Mouse (Mus musculus): Measurements from ENCODE around the gene Ubald1. TPM values are rescaled to one million over a fixed set of nuclear protein-coding genes. Genes with fewer than 3 reads are reported as not detected.

Ubald1 gene
- total RNA-seq, 4 experiments from 2014 or later: 76.3 to 89.8 (median 82.7) TPM

DNA sequence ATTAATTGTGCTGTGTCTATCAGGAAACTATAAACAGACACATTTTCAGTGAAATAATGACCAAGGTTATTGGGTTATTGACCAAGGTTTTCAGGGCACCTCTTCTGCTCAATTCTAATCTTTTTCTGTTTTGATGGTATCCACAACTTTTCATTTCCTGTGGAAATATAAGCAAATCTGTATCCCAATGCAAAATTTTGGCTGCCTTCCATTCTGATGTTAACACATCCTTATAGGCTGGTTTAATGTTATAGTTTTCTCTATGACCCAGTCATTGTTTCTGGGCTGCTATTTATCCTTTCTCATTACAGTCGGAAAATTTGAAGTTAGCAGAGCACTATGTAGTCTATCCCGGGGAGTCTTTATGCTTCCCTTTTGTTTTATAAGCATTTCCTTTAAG lies 19.6 kb upstream of the Ubald1 start:
- no peak for DNase-seq (ENCODE audit: low spot score in 2 of 2)

DNA sequence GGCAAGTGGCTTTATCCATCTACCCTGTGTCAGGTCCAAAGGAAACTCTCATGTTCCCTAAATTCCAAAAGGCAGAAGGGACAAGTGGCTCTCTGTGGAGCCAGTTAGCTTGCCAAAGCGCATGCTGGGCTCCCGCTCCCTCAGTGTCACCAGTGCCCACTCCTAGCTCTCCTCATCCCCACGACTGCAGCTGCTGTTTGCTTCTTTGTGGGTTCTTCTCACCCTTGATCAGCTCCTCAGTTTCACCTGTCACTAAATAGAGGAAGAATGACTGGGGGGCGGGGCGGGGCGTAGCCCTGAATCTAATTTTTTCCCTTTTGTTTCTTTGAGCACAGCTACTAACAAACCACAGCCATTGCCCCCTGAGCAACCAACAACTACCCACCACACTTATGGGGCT lies 18.8 kb upstream of the Ubald1 start:
- no peak for DNase-seq (ENCODE audit: low spot score in 2 of 2)

DNA sequence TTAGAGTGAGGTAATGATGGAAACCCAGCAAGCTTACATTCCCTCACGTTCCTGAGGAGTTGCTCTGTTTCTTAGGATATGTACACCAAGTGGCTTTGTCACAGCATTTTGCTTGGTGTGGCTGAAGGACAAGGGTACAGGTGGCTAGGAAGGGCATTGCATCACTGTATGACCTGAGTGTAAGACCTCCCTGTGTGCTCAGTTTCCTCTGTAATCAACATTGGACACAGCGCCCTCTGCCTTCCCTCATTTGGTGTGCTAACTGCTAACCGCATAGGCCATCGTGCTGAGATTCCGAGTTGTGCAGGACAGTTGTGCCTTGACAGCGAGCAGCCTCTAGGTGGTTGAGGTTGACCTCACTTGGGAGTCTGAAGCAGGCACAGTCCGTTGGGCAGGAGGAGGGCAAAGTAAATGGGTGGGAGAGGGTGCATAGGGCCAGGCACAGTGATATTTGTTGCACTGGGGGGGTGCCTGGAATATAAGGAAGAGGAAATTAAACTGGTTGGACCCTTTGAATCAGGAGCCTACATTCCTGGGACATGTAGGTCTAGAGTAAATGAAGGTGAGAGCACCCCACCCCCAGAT lies 17.1 kb upstream of the Ubald1 start:
- DNase-seq (ENCODE audit: low spot score in 2 of 2): no peak

DNA sequence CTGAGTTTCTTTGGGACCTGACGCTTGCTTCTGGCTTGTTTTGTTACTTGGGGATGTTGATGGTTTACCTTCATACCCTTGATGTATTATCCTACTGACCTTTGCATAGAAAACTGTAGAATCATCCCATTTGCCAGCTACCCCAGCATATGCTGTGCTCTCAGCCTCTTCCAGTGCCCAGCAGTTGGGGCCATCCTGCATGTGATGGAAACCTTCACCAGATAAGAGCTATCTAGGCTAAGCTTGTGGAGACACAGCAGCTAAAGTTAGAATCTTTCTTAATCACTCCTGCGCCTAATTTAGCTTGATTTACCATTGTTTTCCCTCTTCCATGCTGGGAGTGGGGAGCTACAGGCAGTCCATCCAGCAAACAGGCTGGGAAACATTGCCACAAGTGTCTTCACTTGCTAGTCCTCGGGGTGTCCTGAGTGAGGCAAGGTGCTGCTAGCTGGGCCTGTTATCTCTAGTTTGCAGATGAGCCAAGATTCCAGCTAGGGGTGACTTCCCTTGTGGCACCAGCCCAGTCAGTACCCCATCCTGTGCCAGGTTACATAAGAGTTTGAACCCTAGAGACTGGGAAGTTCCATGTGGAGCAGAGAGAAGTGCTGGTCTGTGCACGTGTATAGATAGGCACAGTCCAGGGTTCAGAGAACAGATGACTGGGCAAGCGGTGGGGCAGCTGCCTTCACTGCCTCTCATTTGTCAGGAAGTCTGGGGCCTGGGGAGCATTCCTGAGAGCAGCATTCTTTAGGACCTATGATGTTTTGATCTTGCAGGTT lies 16.3 kb upstream of the Ubald1 start:
- no peak for DNase-seq (ENCODE audit: low spot score in 2 of 2)

DNA sequence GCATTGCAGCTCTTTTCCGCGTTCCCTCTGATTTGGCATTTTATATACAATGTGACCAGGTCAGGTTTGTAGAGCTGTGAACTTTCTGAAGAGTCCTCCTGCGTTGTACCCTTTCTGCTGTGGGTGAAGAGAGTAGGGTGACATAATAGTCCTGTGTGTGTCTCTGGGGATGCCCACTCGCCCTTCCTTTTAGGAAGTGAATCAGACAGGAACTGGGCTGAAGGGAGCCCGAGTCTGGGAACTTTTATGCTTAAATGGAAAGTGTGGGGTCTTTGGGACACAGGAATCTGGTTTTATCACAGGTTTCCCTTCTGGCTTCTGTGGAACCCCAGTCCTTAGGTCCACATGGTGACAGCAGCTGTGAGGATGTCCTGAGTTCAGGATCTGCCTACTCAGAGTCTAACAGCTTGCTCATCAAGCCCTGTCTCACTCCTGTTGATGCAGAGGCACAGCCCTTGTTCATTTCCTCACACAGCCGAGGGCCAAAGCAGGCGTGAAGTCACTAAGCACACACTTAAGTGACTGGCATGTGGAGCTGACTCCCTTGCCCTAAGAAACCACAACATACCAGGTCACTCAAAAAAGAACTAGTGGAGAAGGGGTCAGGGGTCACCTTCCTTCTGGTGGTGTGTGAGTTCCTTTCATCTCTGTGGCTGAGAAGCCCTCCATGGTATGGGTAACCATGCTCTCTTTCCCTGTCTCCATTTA lies 14.2 kb upstream of the Ubald1 start:
- DNase-seq (ENCODE audit: low spot score in 2 of 2): no peak

DNA sequence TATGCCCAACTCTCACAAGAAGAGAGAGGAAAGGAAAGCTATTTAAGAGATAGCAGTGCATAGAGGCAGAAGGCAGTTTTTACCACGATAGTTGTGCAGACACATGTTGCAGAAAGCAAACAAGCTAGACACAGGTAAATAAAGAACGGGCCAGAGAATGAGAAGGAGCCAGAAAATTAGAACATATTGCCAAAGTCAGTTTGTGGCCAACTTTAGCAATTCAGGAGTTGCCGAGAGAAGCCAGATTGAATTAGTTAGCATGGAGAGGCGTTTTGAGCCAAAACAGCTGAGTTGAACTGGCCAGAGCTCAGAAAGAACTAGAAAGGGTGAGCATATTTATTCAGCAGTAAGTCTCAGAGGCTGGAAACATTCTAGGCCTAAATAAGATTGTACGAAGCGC lies 12.1 kb upstream of the Ubald1 start:
- no peak for DNase-seq (ENCODE audit: low spot score in 2 of 2)

DNA sequence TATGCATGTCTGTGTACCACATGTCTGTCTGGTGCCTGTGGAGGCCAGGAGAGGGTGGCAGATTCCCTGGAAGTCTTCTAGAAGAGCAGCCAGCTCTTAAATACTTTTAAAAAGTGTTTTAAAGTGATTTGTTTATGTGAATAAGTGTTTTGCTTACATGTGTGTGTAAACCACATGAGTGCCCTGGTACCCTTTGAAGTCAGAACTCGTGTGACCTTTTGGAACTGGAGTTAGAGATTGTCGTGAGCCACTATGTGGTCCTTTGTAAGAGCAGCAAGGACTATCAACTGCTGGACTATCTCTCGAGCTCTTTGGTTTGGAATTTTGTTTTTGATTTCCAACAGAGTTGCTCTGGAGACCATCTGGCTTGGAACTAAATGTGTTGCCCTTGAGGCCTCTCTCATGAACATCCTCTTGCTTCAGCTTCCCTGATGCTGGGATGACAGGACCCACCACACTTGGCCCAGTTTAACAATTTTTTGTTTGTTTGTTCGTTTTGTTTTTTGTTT lies 10.1 kb upstream of the Ubald1 start:
- DNase-seq (ENCODE audit: low spot score in 2 of 2): no peak

DNA sequence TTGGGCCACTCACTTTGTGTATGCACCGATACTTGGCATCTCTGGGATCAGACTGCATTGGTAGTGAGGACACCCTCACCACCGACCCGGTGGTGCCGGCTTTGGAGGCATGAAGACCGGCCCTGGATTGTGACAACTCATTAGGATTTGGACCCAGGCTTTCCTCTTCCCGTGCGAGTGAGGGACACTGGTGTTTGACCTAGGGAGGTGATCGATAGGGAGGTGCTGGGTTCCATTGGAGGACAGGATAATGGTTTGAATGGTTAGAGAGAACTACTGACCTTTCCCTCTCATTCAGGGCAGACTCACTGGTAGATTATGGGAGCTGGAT lies 6.5 kb upstream of the Ubald1 start:
- DNase-seq (ENCODE audit: low spot score in 2 of 2): no peak

DNA sequence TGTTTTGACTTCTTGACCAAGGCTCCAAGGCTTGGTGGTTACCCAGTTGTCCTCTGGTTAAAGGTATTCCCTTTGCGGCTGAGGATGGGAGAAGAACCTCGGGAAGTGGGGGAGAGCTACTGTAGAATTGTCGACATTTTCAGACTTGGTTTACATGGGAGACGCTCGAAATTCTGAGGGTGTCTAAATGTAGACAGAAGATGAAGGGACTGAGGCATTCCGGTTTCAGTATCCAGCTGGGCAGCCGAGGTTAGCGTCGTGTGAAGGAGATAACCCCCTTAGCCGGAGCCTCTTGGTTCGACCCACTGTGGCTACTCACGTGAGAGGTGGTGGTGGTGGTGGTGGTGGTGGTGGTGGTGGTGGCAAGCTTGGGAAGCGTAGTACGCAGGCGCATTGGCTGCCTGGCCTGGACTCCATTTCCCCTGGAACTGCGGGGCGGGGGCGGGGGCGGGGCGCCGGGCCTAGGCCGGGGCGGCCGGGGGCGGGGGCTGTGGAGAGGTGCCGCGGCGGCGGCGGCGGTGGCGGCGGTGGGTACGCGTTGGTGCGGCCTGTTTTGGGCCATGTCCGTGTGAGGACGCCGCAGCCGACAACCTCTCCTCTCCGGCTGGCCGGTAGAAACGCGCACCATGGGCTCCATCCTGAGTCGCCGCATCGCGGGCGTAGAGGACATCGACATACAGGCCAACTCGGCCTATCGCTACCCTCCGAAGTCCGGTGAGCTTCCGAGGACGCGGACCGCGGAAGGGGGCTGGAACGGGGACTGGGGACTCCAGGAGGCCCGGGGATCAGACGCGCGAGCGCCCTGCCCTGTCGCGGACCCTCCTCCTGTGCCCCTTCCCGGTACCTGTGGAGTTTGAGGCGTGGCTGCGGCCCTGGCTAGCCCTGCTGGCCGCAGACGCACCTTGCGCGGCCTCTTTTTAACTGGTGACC lies 5.9 kb upstream of the Ubald1 start, which contains the start of gene Mgrn1:
Gene Mgrn1 (plus strand): TSS at position 490 of the 930 bp plus-strand sequence.
- peak; percentile 74 to 83 for DNase-seq (ENCODE audit: low spot score in 2 of 2)

DNA sequence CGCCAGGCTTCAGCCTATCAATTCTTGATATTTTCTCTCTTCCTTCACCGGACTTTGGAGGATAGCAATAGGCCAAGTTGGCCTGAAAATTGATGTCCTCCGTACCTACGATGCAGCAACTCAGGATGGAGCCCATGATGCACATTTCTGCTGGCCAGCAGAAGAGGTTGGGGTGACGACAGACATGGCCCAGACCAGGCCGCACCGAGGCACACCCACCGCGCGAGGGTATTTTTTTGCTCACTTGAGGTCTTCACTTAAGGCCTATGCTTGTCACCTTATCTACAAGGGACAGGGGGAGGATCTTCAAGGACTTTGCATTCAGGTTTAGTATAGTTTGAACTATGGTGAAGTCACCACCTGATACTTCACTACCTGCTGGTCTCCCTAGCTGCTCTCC lies 4.8 kb upstream of the Ubald1 start:
- DNase-seq (ENCODE audit: low spot score in 2 of 2): no peak

DNA sequence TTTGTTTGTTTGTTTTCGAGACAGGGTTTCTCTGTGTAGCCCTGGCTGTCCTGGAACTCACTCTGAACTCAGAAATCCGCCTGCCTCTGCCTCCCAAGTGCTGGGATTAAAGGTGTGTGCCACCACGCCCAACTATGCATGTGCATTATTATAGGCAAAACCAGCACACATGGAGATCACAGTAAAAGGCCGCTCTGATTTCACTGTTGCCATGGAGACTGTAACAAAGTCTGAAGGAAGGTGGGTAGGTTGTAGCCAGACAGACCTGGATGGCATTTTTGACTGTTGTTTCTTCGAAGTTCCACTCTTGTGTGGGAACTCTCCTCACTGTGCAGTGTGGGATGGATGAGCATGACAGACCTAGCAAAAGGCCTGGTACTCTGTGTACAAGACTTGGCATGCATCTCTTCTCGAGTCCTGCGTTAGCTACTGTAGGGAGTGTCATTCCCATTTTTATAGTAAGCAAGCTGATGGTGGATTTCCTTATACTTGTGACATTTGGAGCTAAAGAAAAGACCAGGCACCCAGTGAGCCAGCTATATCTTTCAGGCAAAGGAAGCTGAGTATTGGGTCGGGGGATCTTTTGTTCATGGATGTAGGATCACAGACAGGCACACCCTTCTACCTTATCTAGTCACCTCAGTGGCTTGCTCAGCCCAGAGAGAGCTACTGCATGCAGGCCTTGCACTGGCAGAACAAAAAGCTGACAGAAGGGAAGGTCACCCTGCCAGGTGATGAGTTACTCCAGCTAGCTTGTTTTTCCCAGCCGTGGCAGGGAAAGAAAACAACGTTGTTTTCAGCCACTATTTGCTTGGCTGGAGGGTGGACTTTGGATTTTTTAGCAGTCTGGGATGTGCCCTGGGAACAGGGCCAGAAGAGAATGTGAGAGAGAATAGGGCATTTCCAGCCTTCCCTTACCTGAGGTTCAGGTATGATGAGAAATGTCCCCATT lies 1.6 kb upstream of the Ubald1 start:
- DNase-seq (ENCODE audit: low spot score in 2 of 2): peak in 1 of 2 experiments; percentile 34

DNA sequence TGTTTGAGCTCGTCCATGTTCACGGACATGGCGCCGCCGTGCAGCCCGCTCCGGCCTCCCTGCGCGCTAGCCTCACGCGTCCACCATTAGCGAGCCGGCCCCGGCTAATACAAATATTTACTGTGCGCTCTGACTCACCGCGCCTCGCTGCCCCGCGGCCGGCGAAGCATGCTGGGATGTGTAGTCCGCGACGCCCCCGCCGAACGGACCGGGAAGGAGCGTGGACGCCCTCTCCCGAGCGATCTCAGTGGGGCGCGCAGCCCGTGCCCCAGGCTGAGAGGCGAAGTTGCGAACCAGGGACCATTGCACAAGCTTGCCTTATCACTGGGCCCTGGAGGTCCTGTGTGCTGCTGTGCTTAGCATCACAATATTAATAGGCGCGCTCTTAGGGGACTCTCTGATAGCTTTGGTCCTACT lies 399 bp downstream of the Ubald1 start:
- peak; percentile 88 to 92 for DNase-seq (ENCODE audit: low spot score in 2 of 2)

DNA sequence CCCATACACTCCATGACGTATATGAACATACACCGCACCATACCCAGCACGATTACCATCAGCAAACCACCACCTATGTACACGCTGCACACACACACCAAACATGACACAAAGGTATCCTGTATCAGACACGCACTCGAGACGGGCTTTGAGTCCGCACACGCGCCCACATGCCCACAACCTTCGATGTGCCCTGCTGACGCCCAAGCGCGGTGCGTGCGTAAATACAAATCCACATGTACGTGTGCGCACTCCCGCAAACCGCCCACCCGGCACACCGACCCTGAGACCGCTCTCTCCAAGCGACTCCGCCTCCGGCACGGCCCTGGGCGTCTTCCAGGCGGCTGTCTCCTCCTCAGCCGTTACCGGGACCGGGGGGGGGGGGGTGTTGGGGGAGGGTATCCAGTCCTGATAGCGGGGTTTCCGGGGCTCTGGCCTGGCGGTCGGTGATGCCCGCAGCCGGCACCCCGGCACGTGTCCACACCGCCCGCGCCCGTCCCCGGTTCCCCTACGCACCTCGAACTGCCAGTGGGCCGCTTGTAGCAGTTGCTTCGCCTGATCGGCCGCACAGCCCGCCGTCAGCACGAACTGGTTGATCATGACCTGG lies 911 bp downstream of the Ubald1 start:
- peak in 1 of 2 experiments; percentile 48 for DNase-seq (ENCODE audit: low spot score in 2 of 2)

DNA sequence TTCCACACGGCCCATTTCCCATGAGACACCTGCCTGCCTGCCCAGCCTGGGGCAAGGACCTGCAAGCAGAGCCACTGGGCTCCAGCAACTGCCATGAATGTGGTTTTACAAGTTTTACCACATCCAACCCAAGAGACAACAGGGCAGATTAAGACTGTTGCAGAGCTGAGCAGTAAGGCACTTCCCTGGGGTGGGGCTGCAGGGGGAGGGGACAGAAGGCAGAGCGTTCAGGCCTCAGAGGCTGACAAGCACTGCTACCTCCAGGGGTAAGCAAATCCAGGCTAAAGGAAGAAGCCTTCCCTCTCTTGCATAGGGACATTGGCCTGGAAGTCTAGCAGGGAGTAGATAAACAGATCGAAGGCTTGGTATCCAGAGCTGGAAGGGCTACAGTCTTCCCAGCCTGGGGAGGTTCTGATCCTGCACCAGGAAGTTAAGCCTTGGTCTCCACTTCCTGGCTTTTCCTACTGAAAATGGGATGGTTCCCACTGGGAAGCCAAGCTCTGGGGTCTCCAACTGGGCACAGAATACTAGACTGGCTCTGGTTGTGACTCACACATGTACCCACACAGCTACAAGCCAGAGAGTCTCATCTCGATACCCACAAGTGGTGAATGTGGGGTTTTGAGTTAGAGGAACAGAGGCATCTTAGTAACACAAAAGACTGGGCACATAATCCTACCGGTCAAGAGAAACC lies 1.8 kb downstream of the Ubald1 start:
- DNase-seq (ENCODE audit: low spot score in 2 of 2): no peak

DNA sequence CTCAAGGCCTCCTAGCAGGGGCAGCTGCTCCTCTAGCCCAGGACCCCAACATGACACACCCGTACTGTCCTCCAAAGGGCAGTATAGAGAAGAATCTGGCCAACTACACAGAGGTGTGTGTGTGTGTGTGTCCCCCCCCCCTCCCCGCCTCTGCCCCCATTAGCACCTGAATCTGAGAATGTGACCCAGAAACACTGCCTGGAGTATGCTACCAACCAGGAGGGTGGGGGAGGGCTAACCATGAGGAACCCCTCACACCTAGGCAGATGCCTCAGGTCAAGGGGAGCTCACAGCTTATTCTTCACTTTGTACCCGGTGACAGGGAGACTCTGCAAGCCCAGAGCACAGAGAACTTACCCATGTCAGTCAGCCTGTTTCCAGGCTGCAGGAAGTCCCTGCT lies 2.4 kb downstream of the Ubald1 start:
- no peak for DNase-seq (ENCODE audit: low spot score in 2 of 2)

DNA sequence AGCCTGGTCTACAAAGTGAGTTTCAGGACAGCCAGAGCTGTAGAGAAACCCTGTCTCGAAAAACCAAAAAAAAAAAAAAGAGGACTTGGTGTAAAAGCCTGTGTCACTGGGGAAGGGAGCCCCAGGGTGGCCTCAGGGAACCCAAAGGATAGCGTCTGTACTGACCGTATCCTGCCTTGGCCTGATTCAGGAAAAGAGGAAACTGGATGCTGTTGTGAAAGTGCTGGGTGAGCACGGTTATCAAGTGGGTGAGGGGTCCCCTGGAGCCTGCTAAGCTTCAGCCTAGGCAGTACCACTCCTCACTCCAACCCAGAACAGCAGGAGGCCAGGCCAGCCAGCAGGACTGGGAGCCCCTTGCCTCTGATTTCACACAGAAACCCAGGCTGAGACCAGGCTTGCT lies 2.9 kb downstream of the Ubald1 start:
- DNase-seq (ENCODE audit: low spot score in 2 of 2): no peak

DNA sequence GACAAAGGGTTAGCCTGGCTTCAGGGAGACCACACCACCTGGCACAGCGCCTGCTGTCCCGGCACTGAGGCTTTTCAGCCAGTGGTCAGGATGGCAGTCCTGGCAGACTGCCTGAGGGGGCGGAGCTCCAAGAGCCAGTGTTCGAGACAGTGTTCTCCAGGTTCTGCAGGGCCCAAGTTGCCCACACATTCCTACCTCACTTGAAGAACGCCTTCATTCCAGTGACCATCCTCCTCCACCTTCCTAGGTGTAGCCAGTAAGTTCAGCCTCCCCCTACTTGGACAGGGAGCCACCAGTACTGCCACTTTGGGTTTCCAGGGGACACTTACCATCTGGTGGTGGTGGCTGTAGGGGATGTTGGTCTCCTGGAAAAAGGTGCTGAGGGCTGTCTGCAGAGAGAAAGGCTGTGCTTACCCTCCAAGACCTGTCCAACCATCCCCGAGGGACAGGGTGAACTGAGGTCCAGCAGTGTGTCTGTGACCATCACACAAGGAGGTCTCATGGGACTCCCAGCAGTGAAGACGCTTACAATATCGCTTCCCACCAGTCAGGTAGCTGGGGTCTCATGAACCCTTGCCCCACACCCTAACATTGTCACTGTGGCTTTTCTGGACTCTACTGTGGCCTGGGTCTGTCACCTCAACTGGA lies 4.0 kb downstream of the Ubald1 start:
- peak in 1 of 2 experiments; percentile 55 for DNase-seq (ENCODE audit: low spot score in 2 of 2)

DNA sequence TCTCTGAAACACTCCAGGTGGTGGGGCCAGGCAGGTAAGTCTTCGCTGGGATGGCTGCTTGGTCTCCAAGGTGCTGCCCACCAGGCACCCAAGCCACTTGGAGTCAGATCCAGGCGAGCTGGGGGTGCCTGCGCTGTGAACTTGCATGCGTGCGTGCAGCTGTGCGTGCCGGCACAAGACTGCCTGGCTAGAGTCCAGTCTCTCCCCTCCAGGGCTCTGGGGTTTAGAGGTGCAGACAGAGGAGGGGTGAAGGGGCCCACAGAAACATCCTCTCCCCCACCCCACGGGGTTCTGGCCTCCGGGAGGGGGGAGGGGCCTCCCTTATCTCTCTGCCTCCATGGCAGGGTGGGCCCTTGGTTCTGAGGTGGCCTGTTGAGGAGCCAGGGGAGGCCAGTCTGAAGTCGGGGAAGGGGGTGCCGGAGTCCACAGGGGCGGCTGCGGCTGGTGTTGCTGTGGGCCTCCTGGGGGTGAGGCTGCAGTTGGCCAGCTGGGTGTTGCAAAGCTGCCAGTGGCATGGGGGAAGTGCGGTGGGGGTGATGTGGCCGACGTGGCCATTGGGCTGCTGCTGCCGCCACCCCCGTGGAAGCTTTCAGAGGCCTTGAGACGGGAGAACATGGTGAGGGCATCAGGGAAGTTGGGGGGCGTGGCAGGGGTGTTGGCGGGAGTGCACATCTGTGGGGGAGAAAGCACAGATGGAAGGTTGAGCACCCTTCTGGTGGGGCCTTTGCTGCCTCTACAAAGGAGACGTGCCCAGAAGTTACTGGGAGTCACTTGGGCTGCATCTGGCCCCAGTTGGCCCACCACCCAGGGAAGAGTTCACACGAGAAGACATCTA lies 4.7 kb downstream of the Ubald1 start:
- DNase-seq (ENCODE audit: low spot score in 2 of 2): no peak
